Mouse (Mus musculus) E14TG2a.4 (cell line): ENCODE data around the gene Slc43a3.

Experiments used
- H3K27me3 ChIP-seq: 2 replicates; pipeline ENCODE4 v1.6.1; 2014; ENCODE audit warnings: low read length, control low read depth; ENCODE audit not compliant: insufficient read depth
- H3K36me3 ChIP-seq: 2 replicates; pipeline ENCODE4 v1.6.1; 2014; ENCODE audit warnings: low read length, control low read depth; ENCODE audit not compliant: insufficient read depth
- H3K4me1 ChIP-seq: replicated peaks from 2 replicates; pipeline ENCODE4 v1.6.1; 2014; ENCODE audit warnings: low read depth, low read length, control low read depth
- H3K4me3 ChIP-seq: replicated peaks from 2 replicates; pipeline ENCODE4 v1.5.1; 2014; ENCODE audit warnings: mild to moderate bottlenecking, low read length
- H3K9me3 ChIP-seq: 2 replicates; pipeline ENCODE4 v1.6.1; 2014; ENCODE audit warnings: low read length, control low read depth
- CTCF ChIP-seq: conservative IDR thresholded peaks from 2 replicates; pipeline ENCODE4 v1.5.1; 2014; ENCODE audit warnings: low read length
- NANOG ChIP-seq: IDR thresholded peaks from 2 replicates; pipeline ENCODE4 v1.6.1; 2014; ENCODE audit warnings: borderline replicate concordance, low read length, mixed read lengths
- POU5F1 ChIP-seq: IDR thresholded peaks from 2 replicates; pipeline ENCODE4 v1.6.1; 2014; ENCODE audit warnings: low read length, borderline replicate concordance

The Slc43a3 gene

DNA sequence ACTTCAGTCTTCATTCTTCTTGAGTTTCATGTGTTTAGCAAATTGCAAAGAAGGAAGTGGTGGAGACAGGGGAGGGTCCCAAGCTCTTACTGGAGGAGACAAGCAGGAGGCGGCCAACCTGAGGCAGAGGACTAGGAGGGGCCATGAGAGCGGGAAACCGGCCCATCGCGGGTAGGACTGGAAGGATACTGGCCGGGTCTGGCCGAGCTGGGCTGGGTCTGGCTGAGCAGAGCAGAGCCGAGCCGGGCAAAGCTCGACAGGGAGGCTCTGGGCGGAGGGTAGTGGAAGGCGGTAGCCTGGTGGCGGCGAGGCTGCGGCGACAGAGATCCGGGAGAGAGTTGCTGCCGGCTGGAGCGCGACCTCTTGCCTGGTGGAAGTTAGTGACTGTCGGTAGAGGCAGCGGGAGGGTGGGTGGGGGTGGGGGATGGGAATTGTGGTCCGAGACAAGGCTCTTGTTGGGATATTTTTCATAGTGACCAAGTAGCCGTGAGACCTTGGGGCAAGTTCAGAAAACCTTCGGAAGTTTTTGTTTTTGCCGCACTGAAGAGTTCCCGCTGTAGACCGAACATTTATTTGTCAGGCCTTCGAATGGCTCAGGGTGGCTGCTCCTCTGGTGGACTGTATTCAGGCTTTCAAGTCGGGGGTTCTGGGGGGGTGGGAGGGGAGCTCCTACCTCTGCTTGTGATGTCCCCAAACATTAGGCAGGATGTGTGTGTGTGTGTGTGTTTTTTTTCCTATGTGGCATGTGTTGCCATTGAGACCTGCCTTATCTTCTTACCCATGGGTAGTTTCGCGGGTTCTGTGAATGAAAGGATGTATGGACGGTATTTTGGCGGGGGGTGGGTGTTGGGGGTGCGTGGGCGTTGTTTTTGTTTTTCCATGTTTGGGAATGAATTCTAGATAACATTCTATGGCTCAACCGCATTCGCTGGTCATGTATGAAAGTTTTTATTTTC lies at the start of gene Slc43a3:
Gene Slc43a3, plus strand, starts transcription at position 106 of the 956 bp plus-strand sequence.
- H3K9me3 ChIP-seq = peaks cover 6% of the 10 kb centered on the region; the same call in 1 of the 2 replicates
- H3K27me3 ChIP-seq = peaks cover 21% of the 10 kb centered on the region
- no peaks in the 10 kb centered on the region for H3K36me3 ChIP-seq
- TF ChIP-seq NANOG (no peak), POU5F1 (no peak), CTCF (no peak)
- peak within 1 kb of the TSS; percentile 68 for H3K4me3 ChIP-seq
- no peaks in the 10 kb centered on the region for H3K4me1 ChIP-seq

- H3K27me3 ChIP-seq = peaks cover 94% of the 10 kb centered on the region
- no peaks in the 10 kb centered on the region for H3K36me3 ChIP-seq
- H3K9me3 ChIP-seq = peaks cover 16% of the 10 kb centered on the region
- peaks cover 46% of the 10 kb centered on the region for H3K4me1 ChIP-seq
- peak overlapping the region; percentile 87 for H3K4me3 ChIP-seq
- TF ChIP-seq CTCF (no peak), POU5F1 (no peak), NANOG (no peak)
Measured at GRCm38 (mm10) chr2:84886821-84887281, 49.5 kb upstream of the Slc43a3 start.

DNA sequence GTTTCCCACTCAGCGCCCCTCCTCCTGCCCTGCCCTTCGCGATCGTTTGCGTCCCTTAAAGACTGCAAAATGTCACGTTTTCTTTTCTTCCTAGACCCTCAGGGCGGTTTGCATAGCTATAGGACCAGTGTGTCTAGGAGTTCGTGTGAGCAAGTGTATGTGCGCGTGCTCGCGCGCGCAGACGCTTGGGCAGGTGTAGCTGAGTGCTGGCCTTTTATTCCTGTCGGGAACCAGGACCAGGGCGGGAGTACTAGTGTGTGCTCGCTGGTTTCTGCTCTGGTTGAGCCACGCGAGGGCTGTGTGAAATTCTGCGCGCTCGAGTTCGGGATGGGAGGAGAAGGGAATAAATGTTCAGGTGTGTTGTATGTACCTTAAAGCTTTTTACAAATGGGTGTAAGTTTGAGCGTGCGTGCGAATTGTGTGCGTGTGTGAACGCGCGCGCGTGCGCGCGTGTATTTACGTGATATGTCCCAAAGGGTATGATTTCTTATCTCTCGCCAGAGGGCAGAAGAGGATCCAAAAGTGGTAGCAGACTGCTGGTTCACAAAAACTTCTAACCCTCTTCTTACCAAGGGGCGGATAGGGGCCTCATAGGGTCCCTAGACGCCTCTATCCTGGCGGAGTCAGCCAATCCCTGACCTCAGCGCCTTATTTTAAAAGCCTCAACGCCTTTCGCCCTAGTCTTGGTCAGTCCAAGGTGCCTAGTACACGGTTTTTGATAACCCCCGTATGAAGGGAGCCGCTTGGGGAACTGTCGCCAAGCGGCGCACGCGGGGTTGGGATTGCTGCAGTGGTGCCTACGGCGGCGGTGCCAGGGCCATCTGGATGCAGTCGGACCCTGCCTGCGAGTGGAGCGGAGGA lies 48.7 kb upstream of the Slc43a3 start:
- H3K27me3 ChIP-seq = peaks cover 92% of the 10 kb centered on the region
- peaks cover 40% of the 10 kb centered on the region for H3K4me1 ChIP-seq
- no peaks in the 10 kb centered on the region for H3K36me3 ChIP-seq
- H3K9me3 ChIP-seq = peaks cover 16% of the 10 kb centered on the region
- H3K4me3 ChIP-seq = peak overlapping the region; percentile 87
- TF ChIP-seq CTCF (no peak), NANOG (no peak), POU5F1 (no peak)

DNA sequence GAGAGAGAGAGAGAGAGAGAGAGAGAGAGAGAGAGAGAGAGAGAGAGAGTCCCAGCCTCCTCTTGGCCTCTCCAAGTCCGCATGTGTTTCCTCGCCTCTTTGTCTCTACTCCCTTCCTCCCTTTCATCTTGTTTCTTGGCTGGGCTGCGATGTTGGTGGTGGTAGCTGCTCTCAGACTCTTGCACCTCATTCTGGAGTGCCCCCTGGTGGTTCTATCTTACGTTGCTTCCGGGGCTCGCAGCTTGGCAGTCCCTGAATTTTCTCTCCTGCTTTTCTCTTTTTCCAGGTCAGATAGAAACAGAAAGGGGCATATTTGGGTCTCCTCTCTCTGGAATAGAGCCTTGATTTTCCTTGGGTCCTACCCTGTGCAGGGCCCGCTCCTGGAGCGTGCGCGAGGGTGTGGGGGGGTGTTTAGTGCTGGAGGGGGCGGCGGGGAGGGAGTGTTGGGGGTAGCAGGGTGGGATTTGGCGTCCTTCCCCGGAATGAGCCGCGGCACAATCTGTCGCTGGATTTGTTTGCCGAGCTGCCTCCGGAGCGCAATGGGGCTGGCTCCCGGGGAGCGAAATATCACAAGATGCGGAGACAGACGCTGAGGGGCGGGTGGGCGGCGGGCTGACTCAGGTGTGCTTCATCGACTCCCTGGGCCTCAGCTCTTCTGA lies 47.6 kb upstream of the Slc43a3 start:
- peak overlapping the region; percentile 71 for H3K4me3 ChIP-seq
- peaks cover 6% of the 10 kb centered on the region for H3K9me3 ChIP-seq
- H3K36me3 ChIP-seq = no peaks in the 10 kb centered on the region
- TF ChIP-seq POU5F1 (no peak), NANOG (no peak), CTCF (peak; percentile 59)
- H3K27me3 ChIP-seq = peaks cover 91% of the 10 kb centered on the region
- H3K4me1 ChIP-seq = peaks cover 35% of the 10 kb centered on the region

GRCm38 (mm10) chr2:84889316-84890044 lies 46.9 kb upstream of the Slc43a3 start:
- H3K4me1 ChIP-seq = peaks cover 35% of the 10 kb centered on the region
- H3K4me3 ChIP-seq = peak overlapping the region; percentile 71
- no peaks in the 10 kb centered on the region for H3K9me3 ChIP-seq
- TF ChIP-seq POU5F1 = no peak
- TF ChIP-seq NANOG = no peak
- TF ChIP-seq CTCF = no peak
- H3K27me3 ChIP-seq = peaks cover 84% of the 10 kb centered on the region
- H3K36me3 ChIP-seq = no peaks in the 10 kb centered on the region

GRCm38 (mm10) chr2:84890045-84890340 lies 46.4 kb upstream of the Slc43a3 start:
- no peak overlapping the region for H3K4me3 ChIP-seq
- H3K36me3 ChIP-seq = no peaks in the 10 kb centered on the region
- H3K27me3 ChIP-seq = peaks cover 81% of the 10 kb centered on the region
- H3K4me1 ChIP-seq = peaks cover 33% of the 10 kb centered on the region
- no peaks in the 10 kb centered on the region for H3K9me3 ChIP-seq
- TF ChIP-seq POU5F1 (no peak), CTCF (peak; percentile 63), NANOG (no peak)

DNA sequence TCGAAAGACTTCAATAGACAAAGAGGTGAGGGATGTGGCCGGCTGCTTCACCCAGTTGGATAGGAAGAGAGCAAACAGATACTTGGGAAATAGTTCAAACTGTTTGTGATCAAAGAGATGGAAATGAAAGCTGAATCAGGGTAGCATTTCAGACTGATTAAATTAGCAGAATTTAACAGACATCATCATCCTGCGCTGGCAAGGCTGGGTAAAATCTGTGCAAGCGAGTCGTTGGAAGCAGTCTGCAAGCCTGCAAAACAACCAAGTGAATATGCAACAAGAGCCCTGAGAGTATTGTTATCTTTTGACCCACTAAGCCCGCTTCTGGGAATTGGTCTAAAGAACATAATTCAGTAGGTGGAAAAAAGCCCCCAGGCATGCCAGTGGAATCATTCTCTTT lies 43.0 kb upstream of the Slc43a3 start:
- H3K27me3 ChIP-seq = peaks cover 47% of the 10 kb centered on the region
- H3K4me3 ChIP-seq = no peak overlapping the region
- H3K36me3 ChIP-seq = no peaks in the 10 kb centered on the region
- peaks cover 7% of the 10 kb centered on the region; the same call in 1 of the 2 replicates for H3K9me3 ChIP-seq
- TF ChIP-seq POU5F1 = no peak
- TF ChIP-seq NANOG = no peak
- no peak for TF ChIP-seq CTCF
- H3K4me1 ChIP-seq = peaks cover 10% of the 10 kb centered on the region
